Mouse (Mus musculus) skeletal muscle tissue, adult 2 months (tissue): ENCODE data around the gene Stk24.

Experiments
- DNase-seq: peaks from one replicate; pipeline ENCODE4 v3.0.0-alpha.2; 2012; ENCODE audit warnings: low read depth, low spot score

The Stk24 gene

DNA sequence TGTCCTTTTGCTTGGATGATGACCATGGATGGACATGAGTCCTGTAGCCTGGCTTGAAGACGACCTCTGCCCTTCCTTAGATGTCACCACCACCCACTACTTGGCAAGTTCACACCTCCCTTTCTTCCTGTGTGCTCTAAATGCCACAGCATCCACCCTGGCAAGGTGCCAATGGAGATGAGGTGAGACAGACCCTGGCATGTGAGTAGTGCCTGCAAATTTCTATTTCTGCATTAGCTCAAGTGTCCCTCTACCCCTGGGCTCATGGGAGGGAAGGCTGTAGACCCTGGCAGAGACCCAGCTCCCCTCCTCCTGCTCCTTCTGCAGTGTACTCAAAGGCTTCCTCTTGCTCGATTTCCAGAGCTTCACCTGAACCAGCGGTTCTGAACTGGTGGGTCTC, 64.9 kb downstream of the Stk24 start:
- DNase-seq: no peak

DNA sequence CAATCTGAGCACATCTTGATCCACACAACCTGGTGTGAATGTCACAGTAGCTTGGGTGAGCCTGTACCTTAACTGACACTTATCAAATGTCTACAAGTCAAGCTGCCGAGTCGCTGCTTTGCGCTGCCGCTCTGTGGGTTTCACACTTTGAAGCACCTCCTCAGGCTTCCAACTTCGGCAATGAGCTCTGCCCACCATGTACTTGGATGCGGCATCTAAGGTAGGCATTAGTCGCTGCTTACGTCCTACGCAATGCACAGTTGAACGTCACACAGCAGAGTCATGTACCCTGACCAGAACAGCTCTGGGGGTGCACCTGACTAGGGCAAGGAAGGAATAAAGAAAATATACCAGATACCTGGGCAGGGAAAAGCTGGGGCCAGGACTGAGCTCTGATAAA, 66.5 kb downstream of the Stk24 start:
- no peak for DNase-seq

- DNase-seq: no peak
Observed at GRCm38 (mm10) chr14:121311083-121311482, 68.7 kb downstream of the Stk24 start.

- no peak for DNase-seq
Observed at GRCm38 (mm10) chr14:121310325-121311080, 69.3 kb downstream of the Stk24 start.

- no peak for DNase-seq
Observed at GRCm38 (mm10) chr14:121309909-121310308, 69.9 kb downstream of the Stk24 start.

GRCm38 (mm10) chr14:121305316-121306064, 74.3 kb downstream of the Stk24 start:
- no peak for DNase-seq

DNA sequence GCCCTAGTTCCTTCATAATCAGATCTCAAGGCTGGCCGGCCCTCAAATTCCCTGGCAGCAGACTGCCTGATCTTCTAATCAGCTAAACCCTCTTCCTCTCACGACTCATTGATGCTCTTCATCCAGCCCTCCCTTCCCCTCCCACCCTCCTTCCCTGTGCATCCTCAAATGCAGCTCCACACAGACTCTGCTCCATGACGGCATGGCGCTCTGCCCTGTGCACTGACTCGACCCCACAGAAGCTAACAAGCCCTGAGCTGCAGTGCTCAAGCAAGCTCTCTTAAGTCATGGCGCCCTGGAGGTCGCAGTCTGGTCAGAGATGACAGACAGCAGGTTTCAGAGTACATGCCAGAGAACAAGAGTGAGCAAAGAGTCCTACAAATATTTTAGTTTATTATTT, 75.3 kb downstream of the Stk24 start:
- no peak for DNase-seq

DNA sequence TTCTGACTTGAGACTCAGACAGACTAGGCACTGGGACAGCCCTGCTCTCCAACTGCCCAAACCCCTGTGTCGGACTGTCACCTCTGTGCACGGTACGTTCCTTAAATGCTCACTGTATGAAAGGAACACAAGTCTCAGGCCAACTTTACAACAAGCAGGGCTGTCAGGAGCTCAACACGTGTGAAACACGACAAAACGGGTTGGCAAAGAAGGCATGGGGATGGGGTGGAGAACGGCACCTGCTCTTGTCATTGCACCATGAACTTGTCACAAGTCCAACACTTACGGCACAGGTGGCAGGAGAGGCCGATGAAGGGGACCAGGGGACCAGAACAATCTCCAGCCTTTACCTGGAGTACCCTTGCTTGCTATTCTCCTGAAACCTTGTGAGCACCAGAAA, 80.7 kb downstream of the Stk24 start:
- no peak for DNase-seq

DNA sequence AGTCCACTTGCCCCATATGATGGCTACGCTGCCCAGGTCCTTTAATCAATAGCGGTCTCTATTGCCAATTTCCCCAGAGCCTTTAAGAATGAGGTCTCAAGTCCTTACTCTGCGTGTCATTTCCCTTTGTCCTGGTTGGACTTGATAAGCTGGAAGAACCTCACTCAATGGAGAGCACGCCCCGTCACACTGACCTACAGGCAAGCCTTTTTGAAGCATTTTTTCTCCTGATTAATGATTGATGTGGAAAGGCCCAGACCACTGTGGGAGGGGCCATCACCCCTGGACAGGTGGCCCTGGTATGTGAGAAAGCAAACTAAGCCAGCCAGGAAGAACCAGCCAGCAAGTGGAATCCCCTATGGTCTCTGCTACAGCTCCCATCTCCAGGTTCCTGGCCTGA, 81.3 kb downstream of the Stk24 start:
- no peak for DNase-seq

GRCm38 (mm10) chr14:121297103-121297502, 82.7 kb downstream of the Stk24 start:
- DNase-seq: no peak

- DNase-seq: no peak
Observed at GRCm38 (mm10) chr14:121294484-121294883, 85.3 kb downstream of the Stk24 start.

DNA sequence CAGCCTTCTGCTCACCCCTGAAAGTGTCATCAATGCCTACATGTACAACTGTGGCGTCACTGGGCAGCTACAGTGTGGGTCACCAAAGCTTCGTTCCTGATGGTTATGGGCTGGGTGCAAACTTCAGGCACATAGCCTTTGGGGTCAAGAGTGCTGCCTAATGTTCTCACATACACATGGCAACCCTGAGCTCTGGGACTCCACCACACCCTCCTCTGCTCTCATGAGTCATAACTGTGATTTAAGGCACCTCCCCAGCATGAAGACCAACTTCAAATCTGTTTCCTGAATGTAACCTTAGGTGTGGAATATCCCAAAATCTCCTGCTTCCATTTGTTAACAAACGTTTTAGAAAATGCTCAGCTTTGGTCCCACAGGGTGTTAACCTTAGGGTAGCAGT, 87.4 kb downstream of the Stk24 start:
- DNase-seq: no peak

- no peak for DNase-seq
Observed at GRCm38 (mm10) chr14:121291881-121292280, 87.9 kb downstream of the Stk24 start.

- no peak for DNase-seq
Observed at GRCm38 (mm10) chr14:121285379-121286120, 94.3 kb downstream of the Stk24 start.

DNA sequence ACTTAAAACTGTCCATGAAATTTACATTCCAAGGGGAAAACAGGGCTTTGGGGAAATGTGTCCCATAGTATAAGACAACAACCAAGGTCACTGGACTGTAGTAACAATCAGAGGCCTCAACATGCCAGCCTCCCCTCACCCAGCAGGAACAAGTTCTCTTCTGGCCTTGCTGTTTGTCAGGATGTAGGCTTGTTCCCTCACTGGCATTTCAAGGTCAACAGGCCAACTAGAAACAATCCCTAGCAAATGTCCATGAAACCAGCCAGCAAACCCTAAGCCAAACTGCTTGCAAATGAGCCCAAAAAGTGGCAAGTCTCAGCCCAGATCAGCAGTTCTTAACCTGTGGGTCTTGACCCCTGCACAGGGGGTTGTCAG, 98.5 kb downstream of the Stk24 start:
- DNase-seq: no peak

- DNase-seq: peak; percentile 26
Observed at GRCm38 (mm10) chr14:121280601-121281335, 99.0 kb downstream of the Stk24 start.

GRCm38 (mm10) chr14:121279106-121279505, 100.7 kb downstream of the Stk24 start:
- peak; percentile 66 for DNase-seq

DNA sequence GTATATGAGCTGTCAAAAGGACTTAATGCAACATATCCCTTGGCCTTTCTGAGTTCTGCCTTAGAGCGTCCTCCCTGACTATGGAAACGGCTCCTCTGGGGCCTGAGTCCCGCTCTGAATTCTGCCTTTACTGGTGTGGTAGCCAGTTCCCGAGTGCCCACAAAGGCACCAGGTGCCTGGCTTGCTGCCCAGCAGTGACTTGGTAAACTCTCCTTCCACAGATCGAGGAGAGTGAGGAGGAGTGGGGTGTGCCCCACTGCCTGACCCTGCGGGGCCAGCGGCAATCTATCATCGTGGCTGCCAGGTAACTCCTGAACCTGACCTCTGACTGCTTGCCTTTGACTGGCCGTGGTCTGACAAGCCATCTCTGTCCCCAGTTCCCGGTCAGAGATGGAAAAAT, 103.8 kb downstream of the Stk24 start:
- DNase-seq: no peak

GRCm38 (mm10) chr14:121274985-121275384, 104.8 kb downstream of the Stk24 start:
- no peak for DNase-seq

DNA sequence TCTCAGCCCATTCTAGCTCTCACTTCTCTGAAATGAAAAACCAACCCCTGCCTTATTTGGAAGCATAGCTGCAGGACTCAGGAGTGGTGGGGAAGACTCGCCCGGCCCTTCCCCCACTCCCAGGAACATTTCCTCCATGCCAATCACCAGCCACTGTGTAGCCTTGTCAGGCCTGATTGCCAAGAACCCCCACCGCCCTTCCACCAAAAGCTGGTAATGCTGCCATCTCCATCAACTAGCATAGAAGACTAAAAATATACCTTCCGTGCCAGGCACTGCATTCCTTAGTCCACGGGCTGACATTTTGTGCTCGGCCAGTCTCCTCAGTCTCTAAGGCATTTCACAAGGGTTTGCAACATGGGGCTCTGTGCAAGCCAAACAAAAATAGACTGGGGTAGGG, 109.3 kb downstream of the Stk24 start:
- DNase-seq: no peak

DNA sequence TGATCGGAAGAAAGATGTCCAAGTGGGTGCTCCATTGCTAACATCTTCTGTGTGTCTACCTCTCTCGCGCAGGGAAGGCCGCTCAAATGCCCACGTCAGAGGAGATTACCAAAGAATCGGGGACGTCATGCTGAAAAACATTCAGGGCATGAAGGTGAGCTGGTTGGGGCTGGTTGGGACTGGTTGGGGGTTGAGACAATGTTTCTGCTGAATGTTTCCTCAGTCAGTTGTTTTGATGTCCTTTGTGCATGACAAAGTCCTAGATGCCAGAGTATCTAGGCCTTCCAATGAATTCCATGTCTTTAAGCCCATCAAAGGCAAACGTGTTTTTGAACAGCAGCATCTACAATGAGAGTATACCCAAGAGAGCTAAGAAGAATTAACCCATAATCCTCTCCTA, 112.0 kb downstream of the Stk24 start:
- no peak for DNase-seq

GRCm38 (mm10) chr14:121264453-121264852, 115.4 kb downstream of the Stk24 start:
- no peak for DNase-seq
